Mouse (Mus musculus) limb, embryonic 15.5 days (tissue): ENCODE data around the gene Rft1. TPM values are rescaled to one million over a fixed set of nuclear protein-coding genes. Genes with fewer than 3 reads are reported as not detected.

Experiments
- ATAC-seq: fragments of 200-750 bp; cut with Nextera tagmentation; 2 replicates; pipeline ENCODE4 v1.8.0; 2017; ENCODE audit warnings: low read depth, moderate TSS enrichment; ENCODE audit not compliant: insufficient number of reproducible peaks, low FRiP score, low TSS enrichment
- H3K27ac ChIP-seq: fragments of 300-500 bp; sonication (generic); 2 replicates; pipeline ENCODE4 v1.5.1; 2015; ENCODE audit warnings: moderate library complexity, mild to moderate bottlenecking, inconsistent platforms
- H3K27me3 ChIP-seq: fragments of 300-500 bp; sonication (generic); 2 replicates; pipeline ENCODE4 v1.6.1; 2015; ENCODE audit warnings: inconsistent platforms
- H3K36me3 ChIP-seq: fragments of 300-500 bp; sonication (generic); 2 replicates; pipeline ENCODE4 v1.6.1; 2015; ENCODE audit warnings: inconsistent platforms
- H3K4me1 ChIP-seq: fragments of 300-500 bp; sonication (generic); 2 replicates; pipeline ENCODE4 v1.6.1; 2015; ENCODE audit warnings: inconsistent platforms
- H3K4me2 ChIP-seq: fragments of 300-500 bp; sonication (generic); 2 replicates; pipeline ENCODE4 v1.6.1; 2015; ENCODE audit warnings: mild to moderate bottlenecking, inconsistent platforms
- H3K4me3 ChIP-seq: fragments of 300-500 bp; sonication (generic); 2 replicates; pipeline ENCODE4 v1.5.1; 2015; ENCODE audit warnings: mild to moderate bottlenecking, inconsistent platforms
- H3K9ac ChIP-seq: fragments of 300-500 bp; sonication (generic); 2 replicates; pipeline ENCODE4 v1.6.1; 2015; ENCODE audit warnings: inconsistent platforms
- H3K9me3 ChIP-seq: fragments of 300-500 bp; sonication (generic); 2 replicates; pipeline ENCODE4 v1.6.1; 2016; ENCODE audit warnings: inconsistent platforms
- WGBS: fragments of 180-500 bp; shearing (Covaris S2); methylation state at CpG from one replicate; pipeline ENCODE4 v1.1.7; 2015; 5-methylcytosine and 5-hydroxymethylcytosine counted together
- polyA plus RNA-seq: library from polyadenylated mRNA; unstranded; fragments of >200 nt; fragmentation: Nextera tagmentation; extraction: Ambion mirVana; gene quantifications from 2 replicates; pipeline ENCODE4 v1.2.1, GENCODE M21; 2015

Gene Rft1
- polyA plus RNA-seq, 1 experiment from 2014 or later, result 18.0 TPM

DNA sequence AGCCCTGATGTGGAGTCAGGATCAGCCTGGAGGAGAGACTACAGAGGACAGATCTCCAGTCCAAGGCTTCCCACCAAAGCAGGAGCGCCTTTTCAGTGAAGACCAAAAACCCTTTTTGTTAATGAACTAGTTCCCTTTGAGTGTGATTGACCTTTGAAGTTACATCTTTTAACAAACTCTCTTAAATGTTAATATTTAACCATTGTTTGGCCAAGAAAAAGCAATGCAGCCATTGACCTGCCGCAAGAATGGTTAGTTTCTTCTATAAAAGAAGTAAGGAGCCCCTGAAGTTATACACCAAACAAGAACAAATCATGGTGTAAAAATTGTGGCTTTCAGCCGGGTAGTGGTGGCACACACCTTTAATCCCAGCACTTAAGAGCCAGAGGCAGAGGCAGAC lies 36.5 kb downstream of the Rft1 start:
- H3K9me3 ChIP-seq, result no peaks in the 10 kb centered on the region
- no peak overlapping the region for H3K9ac ChIP-seq
- peaks cover 4% of the 10 kb centered on the region; the same call in 1 of the 2 replicates for H3K4me1 ChIP-seq
- WGBS, result 97% methylated on average over 3 of the region's 3 CpGs
- no peak overlapping the region for H3K4me2 ChIP-seq
- H3K27me3 ChIP-seq, result no peaks in the 10 kb centered on the region
- no peak overlapping the region for H3K27ac ChIP-seq
- no peak overlapping the region for H3K4me3 ChIP-seq
- ATAC-seq, result no peak
- peaks cover 44% of the 10 kb centered on the region for H3K36me3 ChIP-seq

DNA sequence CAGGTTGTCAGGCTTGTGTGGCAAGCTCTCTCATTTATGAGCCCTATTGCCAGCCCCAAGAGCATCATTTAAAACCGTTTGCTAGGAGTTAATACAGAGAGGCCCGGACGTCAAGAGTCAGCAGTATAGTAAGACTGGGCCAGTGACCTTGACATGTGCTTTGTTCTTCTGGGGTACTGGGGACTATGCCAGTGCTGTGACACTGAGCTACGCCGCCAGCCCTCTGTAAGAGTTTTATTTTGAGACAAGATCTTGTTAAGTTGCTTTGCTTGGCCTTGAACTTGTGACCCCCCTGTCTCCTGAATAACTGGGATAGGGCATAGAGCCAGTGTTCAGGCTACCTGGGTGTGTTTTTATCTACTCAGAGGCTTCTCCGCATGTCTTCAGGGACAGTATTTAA lies 38.3 kb downstream of the Rft1 start:
- Histone ChIP-seq H3K9me3 (no peaks in the 10 kb centered on the region), H3K4me2 (no peak overlapping the region), H3K27ac (no peak overlapping the region), H3K4me3 (no peak overlapping the region), H3K9ac (no peak overlapping the region), H3K4me1 (peaks cover 4% of the 10 kb centered on the region; the same call in 1 of the 2 replicates), H3K27me3 (no peaks in the 10 kb centered on the region), H3K36me3 (peaks cover 31% of the 10 kb centered on the region)
- WGBS, result 73% methylated on average over 6 of the region's 6 CpGs
- no peak for ATAC-seq

DNA sequence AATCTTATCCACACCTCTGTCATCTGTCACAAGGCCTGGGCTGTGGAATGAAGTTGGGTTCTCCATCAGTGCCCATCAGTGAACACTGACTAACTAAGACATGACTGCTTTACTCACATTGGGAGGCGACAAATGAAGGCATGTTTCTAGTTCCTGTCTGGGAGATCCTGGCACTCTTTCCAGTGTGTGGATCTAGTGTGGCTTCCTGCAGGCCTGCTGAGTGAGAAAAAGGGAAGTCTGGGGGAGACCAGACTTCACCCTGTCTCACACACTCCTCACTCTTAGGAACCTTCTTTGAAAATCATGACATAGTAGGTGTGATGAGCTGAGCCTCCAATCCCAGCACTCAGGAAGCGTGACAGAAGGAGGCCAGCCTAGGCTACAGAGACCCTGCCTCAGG lies 40.6 kb downstream of the Rft1 start:
- ATAC-seq, result no peak
- Histone ChIP-seq H3K9me3 (no peaks in the 10 kb centered on the region), H3K27me3 (no peaks in the 10 kb centered on the region), H3K4me1 (peaks cover 4% of the 10 kb centered on the region; the same call in 1 of the 2 replicates), H3K4me3 (no peak overlapping the region), H3K36me3 (peaks cover 22% of the 10 kb centered on the region), H3K27ac (no peak overlapping the region), H3K9ac (no peak overlapping the region), H3K4me2 (no peak overlapping the region)
- WGBS, result 88% methylated on average over 2 of the region's 2 CpGs

DNA sequence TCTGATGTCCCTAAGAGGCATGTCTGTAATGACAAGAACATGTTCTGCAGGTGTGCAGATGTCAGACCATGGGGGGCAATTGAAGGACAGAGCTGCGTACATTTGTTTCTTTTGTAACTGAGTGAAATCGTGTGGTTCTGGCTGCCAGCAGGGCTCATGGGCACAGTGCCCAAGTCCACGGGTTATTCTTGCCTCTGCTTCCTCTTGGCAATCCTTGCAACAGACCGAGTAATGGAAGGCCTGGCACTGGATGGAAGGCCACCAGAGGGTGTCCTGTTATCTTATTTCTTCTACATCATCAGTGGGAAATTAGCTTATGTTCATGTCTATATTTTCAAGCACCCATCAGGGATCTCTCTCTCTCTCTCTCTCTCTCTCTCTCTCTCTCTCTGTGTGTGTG lies 41.4 kb downstream of the Rft1 start:
- H3K4me1 ChIP-seq, result peaks cover 4% of the 10 kb centered on the region; the same call in 1 of the 2 replicates
- peaks cover 14% of the 10 kb centered on the region for H3K36me3 ChIP-seq
- H3K9me3 ChIP-seq, result no peaks in the 10 kb centered on the region
- no peak overlapping the region for H3K27ac ChIP-seq
- 26% methylated on average over 4 of the region's 4 CpGs for WGBS
- no peak for ATAC-seq
- no peaks in the 10 kb centered on the region for H3K27me3 ChIP-seq
- H3K9ac ChIP-seq, result no peak overlapping the region
- no peak overlapping the region for H3K4me3 ChIP-seq
- no peak overlapping the region for H3K4me2 ChIP-seq

DNA sequence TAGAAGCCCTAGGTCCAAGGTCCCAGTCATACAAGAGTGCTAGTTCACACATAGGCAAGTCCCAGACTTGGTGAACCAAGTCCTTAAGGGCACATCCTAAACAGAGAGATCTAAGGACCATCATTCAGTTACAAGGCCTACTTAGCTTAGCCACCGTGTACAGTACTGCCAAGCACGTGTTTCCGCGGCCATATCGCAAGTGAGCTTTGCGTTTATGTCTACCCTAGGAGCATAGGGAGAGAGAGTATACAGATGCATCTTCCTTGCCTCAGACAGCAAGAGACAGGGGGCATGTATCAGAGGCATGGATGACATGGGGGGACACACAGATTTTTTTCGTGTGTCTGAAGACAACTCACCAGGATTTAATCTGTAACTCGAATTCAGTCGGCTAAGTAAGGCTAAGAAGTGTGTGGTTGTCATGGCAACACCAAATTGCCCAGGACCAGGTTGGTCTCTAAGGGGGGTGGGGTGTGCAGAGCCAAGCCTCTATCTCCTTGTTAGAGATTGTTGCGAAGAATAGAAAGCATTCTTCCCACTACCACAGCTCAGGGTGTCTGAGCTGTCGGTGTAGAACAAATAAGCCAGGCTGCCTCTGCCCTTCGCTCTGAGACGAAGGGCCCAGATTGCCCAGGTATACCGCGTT lies 43.4 kb downstream of the Rft1 start:
- Histone ChIP-seq H3K9ac (no peak overlapping the region), H3K36me3 (0 out of 2 replicates have a peak, but pooled peaks cover 6% of the 10 kb centered on the region), H3K4me2 (no peak overlapping the region), H3K4me1 (peaks cover 4% of the 10 kb centered on the region; the same call in 1 of the 2 replicates), H3K27ac (no peak overlapping the region), H3K27me3 (no peaks in the 10 kb centered on the region), H3K9me3 (no peaks in the 10 kb centered on the region), H3K4me3 (no peak overlapping the region)
- ATAC-seq, result no peak
- WGBS, result 82% methylated on average over 15 of the region's 15 CpGs

DNA sequence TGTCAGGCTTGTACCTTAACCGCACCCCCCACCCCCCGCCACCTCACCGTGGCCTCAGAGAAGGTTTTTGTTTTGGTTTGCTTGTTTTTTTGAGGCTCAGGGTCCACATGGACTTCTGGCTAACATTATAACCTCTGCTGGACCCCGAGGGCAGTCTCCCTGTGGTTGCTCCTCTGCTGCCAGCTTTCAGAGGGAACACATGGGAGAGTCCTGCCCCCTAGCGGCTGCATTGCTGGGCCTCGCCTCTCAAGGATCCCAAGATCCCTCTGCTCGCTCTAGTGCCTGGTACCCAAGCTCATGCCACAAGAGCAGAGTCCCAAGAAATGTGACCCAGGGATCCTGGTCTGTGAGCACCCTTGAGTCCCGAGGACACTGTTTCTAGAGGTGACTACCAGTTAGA lies 45.5 kb downstream of the Rft1 start:
- H3K4me3 ChIP-seq, result no peak overlapping the region
- ATAC-seq, result no peak
- no peaks in the 10 kb centered on the region for H3K36me3 ChIP-seq
- H3K9ac ChIP-seq, result no peak overlapping the region
- no peaks in the 10 kb centered on the region for H3K27me3 ChIP-seq
- H3K27ac ChIP-seq, result no peak overlapping the region
- WGBS, result 36% methylated on average over 8 of the region's 8 CpGs
- H3K4me2 ChIP-seq, result no peak overlapping the region
- no peaks in the 10 kb centered on the region for H3K9me3 ChIP-seq
- H3K4me1 ChIP-seq, result peaks cover 4% of the 10 kb centered on the region; the same call in 1 of the 2 replicates

DNA sequence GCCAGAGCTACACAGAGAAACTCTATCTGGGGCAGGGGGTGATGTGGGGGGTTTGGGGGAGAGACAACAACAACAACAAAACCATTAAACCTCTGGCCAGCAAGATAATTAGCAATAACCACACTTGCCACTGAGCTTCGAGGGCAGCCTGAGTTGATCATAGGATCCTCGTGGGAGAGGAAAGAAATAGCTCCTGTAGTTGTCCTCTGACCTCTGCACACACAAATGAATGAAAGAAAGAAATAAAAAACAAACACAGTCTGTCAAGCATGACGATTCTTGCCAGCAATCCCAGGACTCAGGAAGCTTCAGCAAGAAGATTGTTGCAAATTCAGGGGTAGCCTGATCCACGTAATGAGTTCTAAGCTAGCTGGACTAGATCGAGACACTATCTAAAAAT lies 48.4 kb downstream of the Rft1 start:
- Histone ChIP-seq H3K9ac (no peak overlapping the region), H3K4me1 (no peaks in the 10 kb centered on the region), H3K4me2 (no peak overlapping the region), H3K9me3 (no peaks in the 10 kb centered on the region), H3K4me3 (no peak overlapping the region), H3K27me3 (no peaks in the 10 kb centered on the region), H3K27ac (no peak overlapping the region), H3K36me3 (no peaks in the 10 kb centered on the region)
- ATAC-seq, result no peak
- WGBS, result 58% methylated on average over 5 of the region's 5 CpGs

DNA sequence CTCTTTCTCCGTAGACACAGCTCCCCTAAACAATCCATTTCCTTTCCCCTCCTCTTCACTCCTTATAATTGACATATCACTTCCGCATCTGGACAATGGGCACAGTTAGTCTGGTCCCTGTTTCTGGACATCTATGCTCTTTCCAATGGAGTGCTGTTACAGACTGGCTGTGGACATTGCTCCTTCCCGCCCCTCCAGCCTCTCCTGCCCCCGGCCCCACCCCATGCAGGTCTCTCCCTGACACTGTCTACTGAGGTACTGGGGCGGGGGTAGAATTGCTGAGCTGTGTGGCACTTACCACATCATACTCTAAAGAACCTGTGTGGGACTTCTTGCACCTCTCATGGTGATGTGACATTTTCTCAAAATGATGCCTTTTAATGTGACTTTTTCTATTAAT lies 48.9 kb downstream of the Rft1 start:
- Histone ChIP-seq H3K27me3 (no peaks in the 10 kb centered on the region), H3K4me1 (no peaks in the 10 kb centered on the region), H3K4me3 (no peak overlapping the region), H3K27ac (no peak overlapping the region), H3K9me3 (no peaks in the 10 kb centered on the region), H3K9ac (no peak overlapping the region), H3K4me2 (no peak overlapping the region), H3K36me3 (no peaks in the 10 kb centered on the region)
- WGBS, result 81% methylated on average over 5 of the region's 5 CpGs
- no peak for ATAC-seq

DNA sequence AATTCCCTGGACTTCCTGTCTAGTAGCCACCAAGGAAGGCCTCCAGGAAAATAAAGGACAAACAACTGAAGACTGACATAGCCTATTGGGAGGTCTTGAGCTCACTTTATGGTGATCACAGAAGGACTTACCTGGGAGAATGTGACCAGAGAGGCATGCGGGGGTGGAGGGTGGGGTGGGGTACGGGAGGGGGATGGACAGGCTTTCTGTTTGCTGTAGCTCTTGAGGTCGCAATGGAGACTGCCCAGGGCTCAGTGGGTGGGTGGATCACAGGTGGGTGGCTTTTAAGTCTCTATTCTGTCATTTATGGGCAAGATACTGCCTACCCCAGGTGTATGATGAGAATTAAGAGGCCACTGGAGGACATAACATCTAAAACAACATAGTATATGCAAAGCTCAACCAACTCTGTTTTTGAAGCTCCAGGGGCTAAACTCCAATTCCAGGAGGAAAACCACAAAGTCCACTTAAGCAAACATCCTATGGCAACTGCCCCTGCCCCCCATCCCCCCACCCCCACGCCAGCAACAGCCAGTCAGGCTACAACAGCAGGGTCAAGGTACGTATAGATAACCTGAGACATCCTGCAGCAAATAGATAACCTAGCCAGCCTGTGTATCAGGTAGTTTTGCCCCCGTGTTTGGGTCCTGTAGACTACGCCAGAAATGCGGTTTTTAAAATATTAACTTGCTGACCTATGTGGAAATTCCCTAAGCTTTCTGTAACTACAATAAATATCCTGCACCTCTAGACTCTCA lies 50.1 kb downstream of the Rft1 start:
- H3K27ac ChIP-seq, result no peak overlapping the region
- 74% methylated on average over 8 of the region's 8 CpGs for WGBS
- H3K36me3 ChIP-seq, result no peaks in the 10 kb centered on the region
- no peaks in the 10 kb centered on the region for H3K27me3 ChIP-seq
- no peak overlapping the region for H3K4me3 ChIP-seq
- H3K4me2 ChIP-seq, result no peak overlapping the region
- H3K4me1 ChIP-seq, result no peaks in the 10 kb centered on the region
- no peaks in the 10 kb centered on the region for H3K9me3 ChIP-seq
- H3K9ac ChIP-seq, result no peak overlapping the region
- ATAC-seq, result no peak

DNA sequence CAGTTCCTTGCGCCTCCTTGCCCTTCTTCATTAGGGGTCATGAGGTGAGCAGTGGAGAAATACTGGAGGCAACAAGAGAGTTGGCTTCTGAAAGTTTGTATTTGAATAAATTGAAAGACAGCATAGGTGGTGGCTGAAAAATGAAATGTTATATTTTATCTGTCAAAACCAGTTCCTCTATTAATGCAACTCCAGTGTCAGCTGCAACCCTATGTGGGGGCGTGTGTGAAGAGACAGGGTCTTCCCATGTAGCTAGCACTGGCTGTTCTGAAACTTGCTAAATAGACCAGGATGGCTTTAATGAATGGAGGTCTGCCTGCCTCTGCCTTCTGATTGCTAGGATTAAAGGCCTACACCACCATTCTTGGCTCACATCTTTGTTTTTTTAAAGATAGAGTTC lies 57.7 kb downstream of the Rft1 start:
- Histone ChIP-seq H3K27me3 (peaks cover 11% of the 10 kb centered on the region), H3K9me3 (no peaks in the 10 kb centered on the region), H3K4me2 (no peak overlapping the region), H3K4me3 (no peak overlapping the region), H3K36me3 (no peaks in the 10 kb centered on the region), H3K9ac (no peak overlapping the region), H3K27ac (no peak overlapping the region), H3K4me1 (peaks cover 9% of the 10 kb centered on the region; the same call in 1 of the 2 replicates)
- ATAC-seq, result no peak
- 93% methylated on average over 2 of the region's 2 CpGs for WGBS

DNA sequence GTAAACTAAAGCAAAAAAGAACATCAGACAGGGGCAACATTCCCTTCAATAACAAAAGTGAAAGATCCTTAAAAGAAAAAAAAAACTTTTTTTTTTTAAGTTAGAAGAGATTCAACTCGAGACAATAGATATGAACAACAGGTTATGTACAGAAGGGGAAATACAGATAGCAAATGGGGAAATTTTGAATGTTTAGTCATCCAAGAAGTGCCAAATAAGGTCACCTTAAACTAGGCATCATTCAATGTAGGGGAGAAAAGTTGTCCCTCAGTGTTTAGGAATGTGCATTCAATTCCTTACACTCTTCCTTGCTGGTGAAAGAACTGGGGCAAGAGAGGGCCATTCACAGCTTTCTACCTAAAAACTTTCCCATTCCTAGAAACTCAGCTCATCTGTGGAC lies 59.6 kb downstream of the Rft1 start:
- no peak overlapping the region for H3K4me3 ChIP-seq
- H3K27me3 ChIP-seq, result peaks cover 11% of the 10 kb centered on the region
- no peak for ATAC-seq
- no peaks in the 10 kb centered on the region for H3K9me3 ChIP-seq
- H3K4me2 ChIP-seq, result no peak overlapping the region
- 73% methylated on average over 1 of the region's 1 CpGs for WGBS
- H3K9ac ChIP-seq, result no peak overlapping the region
- peaks cover 9% of the 10 kb centered on the region; the same call in 1 of the 2 replicates for H3K4me1 ChIP-seq
- no peaks in the 10 kb centered on the region for H3K36me3 ChIP-seq
- H3K27ac ChIP-seq, result no peak overlapping the region

DNA sequence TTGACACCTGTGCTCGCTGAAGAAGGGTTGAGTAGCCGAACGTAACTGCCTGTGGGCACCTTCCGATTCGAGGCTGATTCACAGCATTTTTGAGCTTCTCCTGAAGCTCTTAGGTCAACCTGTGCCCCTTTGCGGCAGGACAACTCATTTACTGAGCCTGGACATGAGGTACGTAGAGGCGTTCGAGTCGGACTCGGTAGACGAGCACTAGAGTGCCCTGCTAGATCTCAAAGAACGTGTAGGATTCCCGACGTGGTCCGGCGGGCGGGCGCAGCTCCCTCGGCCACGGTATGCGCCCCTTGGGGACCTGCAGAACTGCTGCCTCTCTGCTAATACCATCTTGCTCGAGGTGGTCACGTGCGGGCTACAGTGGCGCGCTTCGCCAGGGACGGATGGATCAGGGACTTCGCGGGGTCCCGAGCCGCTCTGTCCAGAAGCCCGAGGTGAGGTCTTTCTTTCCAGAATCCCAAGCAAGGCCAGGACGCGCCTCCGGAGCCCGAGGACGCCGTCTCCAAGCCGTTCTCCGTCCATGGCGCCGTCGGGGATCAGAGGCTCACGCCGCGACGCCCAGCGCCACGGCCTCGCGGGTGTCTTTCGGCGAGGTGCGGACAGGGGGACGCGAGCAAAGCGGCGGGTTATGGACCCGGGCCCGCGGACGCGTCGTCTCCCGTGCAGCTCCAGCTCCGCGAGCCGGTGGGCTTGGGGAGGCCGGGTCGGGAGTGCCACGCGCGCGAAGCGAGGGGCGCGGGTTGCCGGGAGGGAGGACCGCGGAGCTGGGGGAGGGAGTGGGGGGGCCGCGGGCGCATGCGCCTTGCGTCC lies 60.8 kb downstream of the Rft1 start, which contains the start of gene Sfmbt1:
Sfmbt1 (plus strand) TSS at position 51 of the 819 bp plus-strand sequence.
- Histone ChIP-seq H3K4me3 (peak within 1 kb of the TSS; percentile 87), H3K9ac (peak within 1 kb of the TSS; percentile 90), H3K27me3 (peaks cover 11% of the 10 kb centered on the region), H3K27ac (peak within 1 kb of the TSS; percentile 91), H3K4me1 (peaks cover 9% of the 10 kb centered on the region; the same call in 1 of the 2 replicates), H3K9me3 (no peaks in the 10 kb centered on the region), H3K36me3 (no peaks in the 10 kb centered on the region), H3K4me2 (peak within 1 kb of the TSS; percentile 87)
- under 1% methylated on average over 84 of the region's 87 CpGs for WGBS
- ATAC-seq, result peak; percentile 42; the same call in 1 of the 2 replicates
